Mouse (Mus musculus) heart, postnatal 4 days (tissue): ENCODE results near the gene Glod4. TPM values are rescaled to one million over a fixed set of nuclear protein-coding genes. Genes with fewer than 3 reads are reported as not detected.

Source experiments
- DNase-seq: peaks from one replicate; pipeline ENCODE4 v3.0.0; 2021
- total RNA-seq, 2 experiments: library from RNA; stranded (reverse); gene quantifications; 2 replicates each; pipeline ENCODE4 v1.2.3; 2021

The Glod4 gene
- total RNA-seq, 2 experiments from 2014 or later, result 54.1 to 57.5 TPM

- no peak for DNase-seq
Measured at GRCm38 (mm10) chr11:76146187-76147010, 97.1 kb downstream of the Glod4 start.

- DNase-seq, result no peak
Measured at GRCm38 (mm10) chr11:76145169-76145568, 98.4 kb downstream of the Glod4 start.

GRCm38 (mm10) chr11:76144386-76144785 lies 99.1 kb downstream of the Glod4 start:
- DNase-seq, result no peak

GRCm38 (mm10) chr11:76137996-76138395 lies 105.5 kb downstream of the Glod4 start:
- DNase-seq, result no peak

- no peak for DNase-seq
Measured at GRCm38 (mm10) chr11:76135641-76136437, 107.7 kb downstream of the Glod4 start.

- DNase-seq, result peak; percentile 50
Measured at GRCm38 (mm10) chr11:76130859-76131258, 112.7 kb downstream of the Glod4 start.

GRCm38 (mm10) chr11:76125386-76125785 lies 118.1 kb downstream of the Glod4 start:
- DNase-seq, result peak; percentile 67

- no peak for DNase-seq
Measured at GRCm38 (mm10) chr11:76123517-76123916, 120.0 kb downstream of the Glod4 start.

GRCm38 (mm10) chr11:76122571-76122970 lies 121.0 kb downstream of the Glod4 start:
- no peak for DNase-seq

- no peak for DNase-seq
Measured at GRCm38 (mm10) chr11:76121086-76121485, 122.4 kb downstream of the Glod4 start.

- DNase-seq, result peak; percentile 29
Measured at GRCm38 (mm10) chr11:76120407-76120901, 123.1 kb downstream of the Glod4 start.

GRCm38 (mm10) chr11:76110416-76110815 lies 133.1 kb downstream of the Glod4 start:
- no peak for DNase-seq

- DNase-seq, result no peak
Measured at GRCm38 (mm10) chr11:76106551-76107496, 136.7 kb downstream of the Glod4 start.

GRCm38 (mm10) chr11:76101154-76101553 lies 142.4 kb downstream of the Glod4 start:
- DNase-seq, result no peak

GRCm38 (mm10) chr11:76099193-76099975 lies 144.1 kb downstream of the Glod4 start:
- DNase-seq, result peak; percentile 13

- DNase-seq, result no peak
Measured at GRCm38 (mm10) chr11:76093610-76094009, 149.9 kb downstream of the Glod4 start.

GRCm38 (mm10) chr11:76089776-76090175 lies 153.7 kb downstream of the Glod4 start:
- no peak for DNase-seq

- no peak for DNase-seq
Measured at GRCm38 (mm10) chr11:76088506-76088905, 155.0 kb downstream of the Glod4 start.

GRCm38 (mm10) chr11:76085898-76086591 lies 157.5 kb downstream of the Glod4 start:
- peak; percentile 72 for DNase-seq

- no peak for DNase-seq
Measured at GRCm38 (mm10) chr11:76084943-76085342, 158.6 kb downstream of the Glod4 start.

GRCm38 (mm10) chr11:76083941-76084367 lies 159.6 kb downstream of the Glod4 start:
- DNase-seq, result no peak
